Mouse (Mus musculus) hindbrain, embryonic 11.5 days (tissue): Measurements from ENCODE around the gene Gm5849. TPM values are rescaled to one million over a fixed set of nuclear protein-coding genes. Genes with fewer than 3 reads are reported as not detected.
"Not testable (repeated sequence)": the region's sequence is repeated elsewhere in the genome, so short reads cannot be mapped to it uniquely, and the experiment has no call there.

Experiments
- ATAC-seq: fragments of 200-750 bp; cut with Nextera tagmentation; 2 replicates; pipeline ENCODE4 v1.8.0; 2017; ENCODE audit warnings: mild to moderate bottlenecking, moderate TSS enrichment, moderate library complexity; ENCODE audit not compliant: low FRiP score
- DNase-seq: peaks from one replicate; pipeline ENCODE4 v3.0.0-alpha.2; 2015; ENCODE audit warnings: low spot score
- H3K27ac ChIP-seq: fragments of 300-500 bp; sonication (generic); 2 replicates; pipeline ENCODE4 v1.5.1; 2014; ENCODE audit warnings: mild to moderate bottlenecking, low read depth, low read length
- H3K27me3 ChIP-seq: fragments of 300-500 bp; sonication (generic); 2 replicates; pipeline ENCODE4 v1.6.1; 2014; ENCODE audit warnings: mild to moderate bottlenecking, low read length, moderate library complexity, mixed read lengths; ENCODE audit not compliant: control insufficient read depth, insufficient read depth
- H3K36me3 ChIP-seq: fragments of 300-500 bp; sonication (generic); 2 replicates; pipeline ENCODE4 v1.6.1; 2014; ENCODE audit warnings: mild to moderate bottlenecking, low read length, moderate library complexity, mixed read lengths; ENCODE audit not compliant: control insufficient read depth, insufficient read depth
- H3K4me1 ChIP-seq: fragments of 300-500 bp; sonication (generic); replicated peaks from 2 replicates; pipeline ENCODE4 v1.6.1; 2014; ENCODE audit warnings: low read length, mixed read lengths; ENCODE audit not compliant: control insufficient read depth, insufficient read depth
- H3K4me2 ChIP-seq: fragments of 300-500 bp; sonication (generic); replicated peaks from 2 replicates; pipeline ENCODE4 v1.6.1; 2014; ENCODE audit warnings: mild to moderate bottlenecking, low read depth, low read length
- H3K4me3 ChIP-seq: fragments of 300-500 bp; sonication (generic); 2 replicates; pipeline ENCODE4 v1.5.1; 2014; ENCODE audit warnings: low read depth, low read length
- H3K9ac ChIP-seq: fragments of 300-500 bp; sonication (generic); 2 replicates; pipeline ENCODE4 v1.6.1; 2014; ENCODE audit warnings: low read depth, low read length
- H3K9me3 ChIP-seq: fragments of 300-500 bp; sonication (generic); 2 replicates; pipeline ENCODE4 v1.6.1; 2016; ENCODE audit warnings: low read length; ENCODE audit not compliant: control insufficient read depth
- WGBS: fragments of 180-500 bp; shearing (Covaris S2); extraction: QIAGEN DNeasy Blood & Tissue Kit; methylation state at CpG from one replicate; pipeline ENCODE4 v1.1.7; 2014; 5-methylcytosine and 5-hydroxymethylcytosine counted together
- polyA plus RNA-seq: library from polyadenylated mRNA; unstranded; fragments of >200 nt; fragmentation: Nextera tagmentation; extraction: Ambion mirVana; gene quantifications from 2 replicates; pipeline ENCODE4 v1.2.1, GENCODE M21; 2014

The Gm5849 gene
- not detected in 2 replicates for polyA plus RNA-seq

DNA sequence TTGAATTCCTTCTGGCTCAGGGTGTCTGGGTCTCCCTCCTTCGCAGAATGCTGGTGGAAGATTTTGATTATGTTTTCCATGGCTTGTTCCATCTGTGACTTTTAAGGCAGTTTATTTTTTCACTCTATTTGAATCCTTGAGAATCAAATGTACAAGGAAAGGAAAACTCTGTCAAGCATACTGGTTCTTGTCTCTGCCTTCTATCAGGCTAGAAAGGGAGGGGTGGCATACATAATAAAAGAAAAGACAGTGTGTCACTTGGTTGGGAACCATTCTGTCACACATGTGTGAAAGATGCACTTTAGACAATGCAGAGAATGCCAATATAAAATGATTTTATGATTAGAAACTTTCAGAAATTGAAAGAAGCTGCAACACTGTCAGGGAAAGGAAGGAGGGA is at the start of gene Gm5849:
Gene Gm5849 (minus strand): TSS at position 101 of the 400 bp plus-strand sequence.
- 96% methylated on average over 1 of the region's 1 CpGs for WGBS
- not testable (repeated sequence) for H3K4me2 ChIP-seq, ATAC-seq, DNase-seq, H3K4me1 ChIP-seq, H3K4me3 ChIP-seq, H3K9ac ChIP-seq, H3K36me3 ChIP-seq, H3K9me3 ChIP-seq, H3K27ac ChIP-seq, H3K27me3 ChIP-seq

DNA sequence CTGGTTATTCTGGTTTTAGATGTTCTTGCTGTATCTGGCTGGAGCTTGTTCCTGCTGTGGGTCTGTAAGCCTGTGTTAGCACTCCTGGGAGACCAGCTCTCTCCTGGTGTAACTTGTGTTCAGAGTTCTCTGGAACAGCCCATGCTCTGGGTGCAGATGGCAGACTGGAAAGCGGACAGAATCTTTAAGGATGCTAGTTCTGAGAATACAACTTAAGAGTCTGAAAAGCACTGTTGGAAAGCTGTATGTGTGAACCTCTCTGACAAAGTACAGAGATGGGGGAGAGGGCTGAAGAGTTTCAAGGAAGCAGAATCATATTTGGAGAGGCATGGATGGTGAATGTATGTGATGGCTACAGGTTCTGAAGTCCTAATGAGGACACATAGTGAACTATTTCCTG is 28.0 kb downstream of the Gm5849 start:
- DNase-seq (no peak), ATAC-seq (no peak)
- Histone ChIP-seq H3K4me1 (no peaks in the 10 kb centered on the region), H3K4me3 (no peak overlapping the region), H3K9ac (no peak overlapping the region), H3K9me3 (no peaks in the 10 kb centered on the region), H3K4me2 (no peak overlapping the region), H3K27ac (no peak overlapping the region), H3K36me3 (no peaks in the 10 kb centered on the region), H3K27me3 (no peaks in the 10 kb centered on the region)
- WGBS: 90% methylated on average over 1 of the region's 1 CpGs

DNA sequence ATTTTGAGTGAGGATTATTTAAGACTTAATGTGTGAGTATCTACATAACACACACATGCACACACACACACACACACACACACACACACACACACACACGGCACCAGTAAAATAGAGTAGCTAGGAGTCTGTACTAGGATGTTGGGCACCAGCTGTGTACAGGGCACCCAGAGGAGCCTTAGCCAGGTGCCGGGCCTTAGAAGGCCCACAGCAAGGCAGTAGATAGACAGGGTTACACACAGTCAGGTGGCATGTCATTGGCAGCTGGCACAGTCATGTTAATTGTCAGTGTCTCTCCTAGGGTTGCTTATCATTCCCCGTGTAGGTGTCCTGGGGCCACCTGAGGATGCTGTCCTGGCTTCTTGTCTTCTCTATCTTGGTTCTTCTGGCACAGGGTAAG is 51.1 kb downstream of the Gm5849 start, which contains the start of gene Pglyrp4:
Gene Pglyrp4 (plus strand): TSS at position 301 of the 400 bp plus-strand sequence.
- 90% methylated on average over 3 of the region's 3 CpGs for WGBS
- DNase-seq: no peak
- no peak within 1 kb of the TSS for H3K9ac ChIP-seq
- no peak for ATAC-seq
- H3K4me1 ChIP-seq: no peaks in the 10 kb centered on the region
- no peaks in the 10 kb centered on the region for H3K36me3 ChIP-seq
- H3K27me3 ChIP-seq: no peaks in the 10 kb centered on the region
- H3K9me3 ChIP-seq: no peaks in the 10 kb centered on the region
- H3K27ac ChIP-seq: no peak within 1 kb of the TSS
- H3K4me2 ChIP-seq: no peak within 1 kb of the TSS
- H3K4me3 ChIP-seq: no peak within 1 kb of the TSS

Other genes starting within 250 kb of the Gm5849 start
- 57.0 and 59.8 TPM in 2 replicates for gene S100a16, start 240.6 kb downstream of the Gm5849 start, polyA plus RNA-seq
- gene S100a3, start 217.3 kb downstream of the Gm5849 start, polyA plus RNA-seq: 0.39 TPM in 1 of 2 replicates, not detected in the other
- gene S100a2, start 187.6 kb downstream of the Gm5849 start, polyA plus RNA-seq: not detected in 2 replicates
- not detected in 2 replicates for gene Gm42674, start 176.0 kb downstream of the Gm5849 start, polyA plus RNA-seq
- gene S100a4, start 174.1 kb downstream of the Gm5849 start, polyA plus RNA-seq: 0.91 and 1.4 TPM in 2 replicates
- not detected in 2 replicates for gene S100a5, start 169.4 kb downstream of the Gm5849 start, polyA plus RNA-seq
- 23.5 and 25.9 TPM in 2 replicates for gene S100a6, start 165.0 kb downstream of the Gm5849 start, polyA plus RNA-seq
- gene S100a7a, start 123.9 kb downstream of the Gm5849 start, polyA plus RNA-seq: not detected in 2 replicates
- 2.8 and 4.2 TPM in 2 replicates for gene S100a8, start 108.9 kb downstream of the Gm5849 start, polyA plus RNA-seq
- gene S100a9, start 82.2 kb downstream of the Gm5849 start, polyA plus RNA-seq: 0.86 and 3.1 TPM in 2 replicates
- gene Pglyrp4, start 51.0 kb downstream of the Gm5849 start, polyA plus RNA-seq: not detected in 2 replicates